Mouse (Mus musculus): ENCODE results near the gene Plek2.

Plek2 gene

GRCm38 (mm10) chr12:78911707-78912417, 5.1 kb upstream of the Plek2 start:
- peak; percentile 73 for DNase-seq (ENCODE audit: low read depth, low spot score)

GRCm38 (mm10) chr12:78910684-78911461, 4.1 kb upstream of the Plek2 start:
- DNase-seq (ENCODE audit: low read depth, low spot score): no peak

- peak; percentile 37 for DNase-seq (ENCODE audit: low read depth, low spot score)
These were observed 1.4 kb upstream of the Plek2 start for GRCm38 (mm10) chr12:78908081-78908605.

GRCm38 (mm10) chr12:78904499-78904898, 2.3 kb downstream of the Plek2 start:
- no peak for DNase-seq (ENCODE audit: low read depth, low spot score)

- no peak for DNase-seq (ENCODE audit: low read depth, low spot score)
These were observed 3.5 kb downstream of the Plek2 start for GRCm38 (mm10) chr12:78903313-78903712.

GRCm38 (mm10) chr12:78901467-78901866, 5.3 kb downstream of the Plek2 start:
- DNase-seq (ENCODE audit: low read depth, low spot score): no peak

- no peak for DNase-seq (ENCODE audit: low read depth, low spot score)
These were observed 8.9 kb downstream of the Plek2 start for GRCm38 (mm10) chr12:78897861-78898260.

- DNase-seq (ENCODE audit: low read depth, low spot score): no peak
These were observed 15.6 kb downstream of the Plek2 start for GRCm38 (mm10) chr12:78891149-78891548.

GRCm38 (mm10) chr12:78890062-78890461, 16.7 kb downstream of the Plek2 start:
- no peak for DNase-seq (ENCODE audit: low read depth, low spot score)

GRCm38 (mm10) chr12:78874581-78874980, 32.2 kb downstream of the Plek2 start:
- no peak for DNase-seq (ENCODE audit: low read depth, low spot score)

- no peak for DNase-seq (ENCODE audit: low read depth, low spot score)
These were observed 38.6 kb downstream of the Plek2 start for GRCm38 (mm10) chr12:78868115-78868514.

GRCm38 (mm10) chr12:78865434-78865833, 41.3 kb downstream of the Plek2 start:
- no peak for DNase-seq (ENCODE audit: low read depth, low spot score)

- DNase-seq (ENCODE audit: low read depth, low spot score): no peak
These were observed 44.5 kb downstream of the Plek2 start for GRCm38 (mm10) chr12:78862254-78862730.

GRCm38 (mm10) chr12:78861496-78862253, 45.1 kb downstream of the Plek2 start, which contains the start of the genes Atp6v1d and Eif2s1:
TSS of gene Atp6v1d (minus strand) at chr12:78861638.
TSS of gene Eif2s1 (plus strand) at chr12:78861819.
- DNase-seq (ENCODE audit: low read depth, low spot score): peak; percentile 100

GRCm38 (mm10) chr12:78860921-78861495, 45.8 kb downstream of the Plek2 start:
- DNase-seq (ENCODE audit: low read depth, low spot score): peak; percentile 64

GRCm38 (mm10) chr12:78848246-78848645, 58.5 kb downstream of the Plek2 start:
- no peak for DNase-seq (ENCODE audit: low read depth, low spot score)

GRCm38 (mm10) chr12:78842429-78842828, 64.3 kb downstream of the Plek2 start:
- no peak for DNase-seq (ENCODE audit: low read depth, low spot score)

- DNase-seq (ENCODE audit: low read depth, low spot score): peak; percentile 16
These were observed 66.9 kb downstream of the Plek2 start for GRCm38 (mm10) chr12:78839906-78840305.
